Mouse (Mus musculus) ovary, postnatal 10 days (tissue): ENCODE data around the gene Ccdc194.

ENCODE experiments used
- DNase-seq: peaks from one replicate; pipeline ENCODE4 v3.0.0; 2022; ENCODE audit warnings: low spot score

Gene Ccdc194

GRCm38 (mm10) chr8:71525226-71526050 lies at the start of gene Ccdc194:
Gene Ccdc194, minus strand, starts transcription at chr8:71525711.
- no peak for DNase-seq

GRCm38 (mm10) chr8:71575020-71575419 lies 49.5 kb upstream of the Ccdc194 start:
- no peak for DNase-seq

GRCm38 (mm10) chr8:71574426-71574825 lies 48.9 kb upstream of the Ccdc194 start:
- DNase-seq: no peak

- DNase-seq: no peak
Observed at GRCm38 (mm10) chr8:71572847-71573633, 47.5 kb upstream of the Ccdc194 start.

- no peak for DNase-seq
Observed at GRCm38 (mm10) chr8:71572077-71572476, 46.6 kb upstream of the Ccdc194 start.

- peak; percentile 78 for DNase-seq
Observed at GRCm38 (mm10) chr8:71570291-71570954, 44.9 kb upstream of the Ccdc194 start.

GRCm38 (mm10) chr8:71569366-71570290 lies 44.1 kb upstream of the Ccdc194 start:
- peak; percentile 83 for DNase-seq

- no peak for DNase-seq
Observed at GRCm38 (mm10) chr8:71568941-71569340, 43.4 kb upstream of the Ccdc194 start.

GRCm38 (mm10) chr8:71568387-71568937 lies 43.0 kb upstream of the Ccdc194 start, which contains the start of gene Slc27a1:
Gene Slc27a1, plus strand, starts transcription at chr8:71568882.
- peak; percentile 54 for DNase-seq

GRCm38 (mm10) chr8:71567587-71567986 lies 42.1 kb upstream of the Ccdc194 start:
- no peak for DNase-seq

- DNase-seq: no peak
Observed at GRCm38 (mm10) chr8:71566501-71566900, 41.0 kb upstream of the Ccdc194 start, which contains the start of gene Nxnl1. Gene Nxnl1, minus strand, starts transcription at chr8:71566601.

GRCm38 (mm10) chr8:71563992-71564391 lies 38.5 kb upstream of the Ccdc194 start:
- DNase-seq: no peak

GRCm38 (mm10) chr8:71562751-71563150 lies 37.2 kb upstream of the Ccdc194 start:
- DNase-seq: peak; percentile 75

GRCm38 (mm10) chr8:71561401-71561800 lies 35.9 kb upstream of the Ccdc194 start:
- no peak for DNase-seq

GRCm38 (mm10) chr8:71560765-71561164 lies 35.3 kb upstream of the Ccdc194 start:
- DNase-seq: no peak

- no peak for DNase-seq
Observed at GRCm38 (mm10) chr8:71560071-71560470, 34.6 kb upstream of the Ccdc194 start.

- DNase-seq: no peak
Observed at GRCm38 (mm10) chr8:71558958-71559690, 33.6 kb upstream of the Ccdc194 start.

- DNase-seq: no peak
Observed at GRCm38 (mm10) chr8:71558071-71558957, 32.8 kb upstream of the Ccdc194 start, which contains the start of gene Tmem221. Gene Tmem221, minus strand, starts transcription at chr8:71558871.

GRCm38 (mm10) chr8:71554644-71555043 lies 29.1 kb upstream of the Ccdc194 start:
- DNase-seq: no peak
